Mouse (Mus musculus): ENCODE results near the gene Smad3. TPM values are rescaled to one million over a fixed set of nuclear protein-coding genes. Genes with fewer than 3 reads are reported as not detected.

Smad3 gene
- polyA plus RNA-seq, 1 experiment from 2014 or later: 9.0 TPM

DNA sequence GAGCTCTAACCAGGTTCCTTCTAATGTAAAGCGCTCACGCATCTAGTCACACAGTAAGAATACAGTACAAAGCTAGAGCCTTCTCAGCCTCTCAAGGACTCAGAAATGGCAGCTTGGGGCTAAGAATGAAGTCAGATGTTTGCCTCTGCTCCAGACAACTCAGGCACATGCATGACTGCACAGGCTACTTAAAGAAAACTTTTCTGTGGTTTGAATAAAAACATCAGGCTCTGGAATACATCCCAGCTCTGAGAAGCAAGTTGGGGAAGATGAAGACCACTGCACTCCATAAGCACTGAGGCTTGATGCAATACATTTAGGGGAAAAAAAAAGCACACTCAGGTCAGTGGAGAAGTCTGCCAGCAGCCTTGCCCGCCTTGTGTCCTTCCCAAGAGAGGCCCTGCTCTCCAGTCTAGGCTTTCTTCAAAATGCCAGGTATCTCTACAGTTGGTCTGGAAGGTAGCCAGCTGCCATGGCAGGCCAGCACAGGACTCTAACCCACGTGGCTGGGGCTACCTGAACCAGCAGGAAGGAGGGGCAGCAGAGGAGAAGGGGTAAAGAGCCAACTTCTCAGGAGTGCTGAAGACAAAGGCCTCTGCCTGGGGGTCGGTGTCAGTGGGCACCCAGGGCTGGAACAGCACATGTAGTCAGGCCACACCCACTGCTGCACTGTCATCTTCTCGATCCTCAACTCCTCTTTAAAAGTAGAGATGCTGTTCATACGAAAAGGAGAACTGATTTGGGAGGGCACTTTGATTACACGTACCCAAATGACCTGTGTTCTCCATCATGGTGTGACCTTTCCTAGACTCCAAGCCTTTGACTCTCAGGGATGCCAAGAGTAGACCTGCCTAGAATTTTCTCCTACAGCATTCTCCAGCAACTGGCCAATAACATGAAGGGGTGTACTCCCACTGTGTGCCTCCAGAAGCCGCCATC, 109.9 kb downstream of the Smad3 start:
- ATAC-seq (ENCODE audit: low FRiP score) (no peak), DNase-seq (ENCODE audit: low spot score) (no peak)
- WGBS: 85% methylated on average over 9 of the region's 9 CpGs
- H3K4me3 ChIP-seq (replicated peaks; ENCODE audit: low read length): no peak overlapping the region
- peaks cover 18% of the 10 kb centered on the region for H3K4me1 ChIP-seq (replicated peaks; ENCODE audit: control insufficient read depth, insufficient read depth, low read length)
- no peaks in the 10 kb centered on the region for H3K27me3 ChIP-seq (ENCODE audit: control insufficient read depth, insufficient read depth, low read length)
- H3K4me2 ChIP-seq (replicated peaks): no peak overlapping the region
- no peak overlapping the region for H3K9ac ChIP-seq
- H3K36me3 ChIP-seq (replicated peaks; ENCODE audit: control insufficient read depth, insufficient read depth): peaks cover 21% of the 10 kb centered on the region
- no peak overlapping the region for H3K27ac ChIP-seq
- H3K9me3 ChIP-seq (ENCODE audit: control insufficient read depth, low read length): no peaks in the 10 kb centered on the region

DNA sequence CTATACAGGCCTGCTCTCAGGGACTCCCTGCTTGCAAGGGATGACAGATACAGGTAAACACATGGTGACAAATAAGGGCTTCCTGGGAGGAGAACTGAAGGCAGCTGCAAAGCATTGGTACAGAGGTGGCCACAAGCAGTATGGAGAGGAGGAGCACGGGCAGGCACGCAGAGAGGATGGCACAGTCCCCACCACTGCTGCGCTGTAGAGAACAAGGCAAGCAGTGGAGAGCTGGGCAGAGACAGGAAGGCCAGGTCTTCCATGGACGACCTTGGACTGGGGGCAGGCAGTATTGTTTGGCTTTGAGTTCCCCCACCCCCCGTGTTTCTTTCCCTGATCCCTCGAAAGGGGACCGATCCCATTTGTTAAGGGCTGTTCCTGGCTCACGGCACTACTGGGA, 112.7 kb downstream of the Smad3 start:
- no peak for ATAC-seq (ENCODE audit: low FRiP score)
- no peaks in the 10 kb centered on the region for H3K4me1 ChIP-seq (replicated peaks; ENCODE audit: control insufficient read depth, insufficient read depth, low read length)
- no peaks in the 10 kb centered on the region for H3K27me3 ChIP-seq (ENCODE audit: control insufficient read depth, insufficient read depth, low read length)
- no peak overlapping the region for H3K9ac ChIP-seq
- H3K36me3 ChIP-seq (replicated peaks; ENCODE audit: control insufficient read depth, insufficient read depth): peaks cover 37% of the 10 kb centered on the region
- DNase-seq (ENCODE audit: low spot score): no peak
- no peak overlapping the region for H3K4me3 ChIP-seq (replicated peaks; ENCODE audit: low read length)
- no peaks in the 10 kb centered on the region for H3K9me3 ChIP-seq (ENCODE audit: control insufficient read depth, low read length)
- no peak overlapping the region for H3K27ac ChIP-seq
- no peak overlapping the region for H3K4me2 ChIP-seq (replicated peaks)
- 82% methylated on average over 8 of the region's 8 CpGs for WGBS

DNA sequence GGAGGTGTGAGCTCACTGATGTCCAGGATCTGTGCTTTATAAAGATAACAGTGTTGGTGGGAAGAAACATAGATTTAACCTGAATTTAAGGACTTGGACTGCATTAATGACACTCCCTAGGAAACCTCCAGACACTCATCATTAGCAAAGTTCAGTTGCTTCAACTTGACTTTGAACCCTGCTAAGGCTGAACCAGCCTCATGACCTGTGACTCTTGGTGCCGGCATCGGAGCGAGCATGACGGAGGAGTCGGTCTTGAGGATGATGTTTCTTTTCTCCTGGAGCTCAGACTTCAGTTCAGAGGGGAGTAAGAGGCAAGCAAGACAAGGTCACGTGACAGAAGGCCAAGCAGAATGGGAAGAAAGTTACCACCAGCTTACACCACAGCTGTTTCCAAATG, 113.8 kb downstream of the Smad3 start:
- H3K9me3 ChIP-seq (ENCODE audit: control insufficient read depth, low read length): no peaks in the 10 kb centered on the region
- ATAC-seq (ENCODE audit: low FRiP score): no peak
- no peak overlapping the region for H3K4me3 ChIP-seq (replicated peaks; ENCODE audit: low read length)
- H3K4me2 ChIP-seq (replicated peaks): no peak overlapping the region
- no peak for DNase-seq (ENCODE audit: low spot score)
- no peaks in the 10 kb centered on the region for H3K4me1 ChIP-seq (replicated peaks; ENCODE audit: control insufficient read depth, insufficient read depth, low read length)
- peaks cover 42% of the 10 kb centered on the region for H3K36me3 ChIP-seq (replicated peaks; ENCODE audit: control insufficient read depth, insufficient read depth)
- H3K27ac ChIP-seq: no peak overlapping the region
- H3K27me3 ChIP-seq (ENCODE audit: control insufficient read depth, insufficient read depth, low read length): no peaks in the 10 kb centered on the region
- 91% methylated on average over 6 of the region's 6 CpGs for WGBS
- H3K9ac ChIP-seq: no peak overlapping the region

DNA sequence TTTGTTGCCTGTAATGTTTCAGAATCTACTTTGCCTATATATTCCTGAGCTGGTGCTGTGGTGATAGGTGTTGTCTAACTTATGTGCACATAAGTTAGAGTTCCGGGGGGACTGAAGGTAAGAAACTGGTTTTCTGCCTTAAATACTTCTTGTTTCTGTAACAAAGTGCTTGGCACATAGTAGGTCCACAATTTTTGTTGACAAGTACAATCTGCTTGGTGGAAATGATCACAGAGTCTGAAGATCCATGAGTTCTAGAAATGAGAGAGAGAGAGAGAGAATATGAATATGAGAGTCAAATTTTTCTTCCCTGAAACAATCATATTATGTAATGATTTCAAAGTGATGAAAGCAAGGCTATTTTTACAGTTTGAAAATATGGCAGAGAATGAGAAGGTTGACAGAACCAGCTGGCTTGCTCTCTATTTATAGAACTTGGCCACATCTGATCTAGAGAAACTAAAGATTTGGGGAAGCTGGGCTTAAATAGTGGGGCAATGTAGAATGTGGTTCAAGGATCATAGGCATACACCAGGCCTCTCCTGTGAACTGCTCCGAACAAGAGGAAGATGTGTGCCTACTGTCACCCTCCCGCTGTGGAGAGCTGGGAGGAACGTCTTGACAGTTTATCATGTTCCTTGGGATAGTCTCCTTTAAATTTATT, 115.7 kb downstream of the Smad3 start:
- no peak for DNase-seq (ENCODE audit: low spot score)
- Histone ChIP-seq H3K4me2 (replicated peaks) (no peak overlapping the region), H3K9ac (no peak overlapping the region), H3K9me3 (ENCODE audit: control insufficient read depth, low read length) (no peaks in the 10 kb centered on the region), H3K36me3 (replicated peaks; ENCODE audit: control insufficient read depth, insufficient read depth) (peaks cover 57% of the 10 kb centered on the region), H3K4me1 (replicated peaks; ENCODE audit: control insufficient read depth, insufficient read depth, low read length) (no peaks in the 10 kb centered on the region), H3K27ac (no peak overlapping the region), H3K27me3 (ENCODE audit: control insufficient read depth, insufficient read depth, low read length) (no peaks in the 10 kb centered on the region), H3K4me3 (replicated peaks; ENCODE audit: low read length) (no peak overlapping the region)
- ATAC-seq (ENCODE audit: low FRiP score): no peak
- WGBS: 94% methylated on average over 4 of the region's 4 CpGs

DNA sequence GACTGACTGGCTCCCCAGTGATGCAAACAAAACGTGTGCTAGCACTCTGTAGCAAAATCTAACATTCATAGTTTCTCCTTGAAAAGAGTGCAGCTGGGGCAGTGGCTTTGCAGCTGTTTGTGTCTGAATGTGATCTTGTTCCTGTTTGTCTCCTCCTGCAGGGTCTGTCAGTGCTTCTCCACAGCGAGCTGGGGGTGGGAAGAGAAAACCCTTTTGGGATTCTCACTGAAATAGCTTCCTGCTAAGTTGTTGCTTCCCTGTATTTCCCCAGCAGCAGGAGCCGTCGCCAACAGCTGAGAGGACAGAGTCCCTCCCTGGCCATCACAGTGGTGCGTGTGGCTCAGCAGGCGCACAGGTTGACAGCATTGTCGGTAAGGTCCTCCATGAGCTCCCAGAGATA, 121.7 kb downstream of the Smad3 start:
- Histone ChIP-seq H3K9ac (no peak overlapping the region), H3K27ac (no peak overlapping the region), H3K9me3 (ENCODE audit: control insufficient read depth, low read length) (no peaks in the 10 kb centered on the region), H3K27me3 (ENCODE audit: control insufficient read depth, insufficient read depth, low read length) (no peaks in the 10 kb centered on the region), H3K4me1 (replicated peaks; ENCODE audit: control insufficient read depth, insufficient read depth, low read length) (0 out of 2 replicates have a peak, but pooled peaks cover 6% of the 10 kb centered on the region), H3K4me2 (replicated peaks) (no peak overlapping the region), H3K36me3 (replicated peaks; ENCODE audit: control insufficient read depth, insufficient read depth) (peaks cover 46% of the 10 kb centered on the region), H3K4me3 (replicated peaks; ENCODE audit: low read length) (no peak overlapping the region)
- 51% methylated on average over 7 of the region's 7 CpGs for WGBS
- no peak for DNase-seq (ENCODE audit: low spot score)
- no peak for ATAC-seq (ENCODE audit: low FRiP score)

DNA sequence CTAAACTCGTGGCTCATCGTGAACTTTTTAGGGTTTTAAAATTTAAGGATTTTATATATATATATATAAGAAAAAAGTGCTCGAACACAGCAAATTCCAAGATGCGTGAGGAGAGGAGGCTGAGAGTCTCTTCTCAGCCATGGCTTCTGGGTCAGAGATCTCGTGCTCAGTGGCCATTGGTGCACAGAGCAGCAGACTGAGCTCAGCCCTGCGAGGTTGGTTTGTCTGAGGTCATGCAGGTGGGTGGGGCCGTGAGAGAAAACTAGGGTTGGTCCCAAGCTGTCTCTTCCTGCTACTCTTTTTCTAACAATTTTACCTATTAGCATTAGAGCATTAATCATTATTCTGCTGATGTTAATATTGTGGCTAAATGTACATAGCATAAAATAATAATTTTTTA, 124.5 kb downstream of the Smad3 start:
- no peak overlapping the region for H3K4me2 ChIP-seq (replicated peaks)
- no peaks in the 10 kb centered on the region for H3K9me3 ChIP-seq (ENCODE audit: control insufficient read depth, low read length)
- H3K27ac ChIP-seq: no peak overlapping the region
- no peaks in the 10 kb centered on the region for H3K27me3 ChIP-seq (ENCODE audit: control insufficient read depth, insufficient read depth, low read length)
- no peak overlapping the region for H3K4me3 ChIP-seq (replicated peaks; ENCODE audit: low read length)
- H3K9ac ChIP-seq: no peak overlapping the region
- ATAC-seq (ENCODE audit: low FRiP score) (no peak), DNase-seq (ENCODE audit: low spot score) (no peak)
- H3K4me1 ChIP-seq (replicated peaks; ENCODE audit: control insufficient read depth, insufficient read depth, low read length): 0 out of 2 replicates have a peak, but pooled peaks cover 6% of the 10 kb centered on the region
- 47% methylated on average over 7 of the region's 7 CpGs for WGBS
- H3K36me3 ChIP-seq (replicated peaks; ENCODE audit: control insufficient read depth, insufficient read depth): peaks cover 28% of the 10 kb centered on the region

DNA sequence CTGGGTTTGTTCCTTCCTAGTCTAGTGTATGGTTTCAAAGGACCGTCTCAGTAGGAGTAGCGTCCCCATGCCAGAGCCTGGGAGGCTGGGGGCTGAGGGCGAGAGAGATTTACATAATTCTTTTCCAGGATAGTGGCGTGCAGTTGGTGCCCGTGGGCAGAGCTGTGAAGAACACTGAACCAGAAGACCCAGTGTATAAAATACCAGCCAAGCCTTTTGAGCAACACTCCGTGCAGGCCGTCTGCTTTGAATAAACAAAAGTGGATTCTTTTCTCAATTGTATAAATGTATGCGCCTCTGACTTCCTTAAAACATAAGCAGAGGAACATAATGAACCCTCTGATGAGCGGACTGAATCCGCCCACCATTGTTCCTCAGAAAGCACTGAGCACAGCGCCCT, 124.9 kb downstream of the Smad3 start:
- H3K36me3 ChIP-seq (replicated peaks; ENCODE audit: control insufficient read depth, insufficient read depth): peaks cover 31% of the 10 kb centered on the region
- WGBS: 24% methylated on average over 11 of the region's 11 CpGs
- ATAC-seq (ENCODE audit: low FRiP score) (no peak; the same call in 1 of the 2 replicates), DNase-seq (ENCODE audit: low spot score) (no peak)
- H3K27ac ChIP-seq: no peak overlapping the region
- H3K9ac ChIP-seq: no peak overlapping the region
- H3K27me3 ChIP-seq (ENCODE audit: control insufficient read depth, insufficient read depth, low read length): no peaks in the 10 kb centered on the region
- 0 out of 2 replicates have a peak, but pooled peaks cover 6% of the 10 kb centered on the region for H3K4me1 ChIP-seq (replicated peaks; ENCODE audit: control insufficient read depth, insufficient read depth, low read length)
- no peaks in the 10 kb centered on the region for H3K9me3 ChIP-seq (ENCODE audit: control insufficient read depth, low read length)
- H3K4me3 ChIP-seq (replicated peaks; ENCODE audit: low read length): no peak overlapping the region
- H3K4me2 ChIP-seq (replicated peaks): no peak overlapping the region

DNA sequence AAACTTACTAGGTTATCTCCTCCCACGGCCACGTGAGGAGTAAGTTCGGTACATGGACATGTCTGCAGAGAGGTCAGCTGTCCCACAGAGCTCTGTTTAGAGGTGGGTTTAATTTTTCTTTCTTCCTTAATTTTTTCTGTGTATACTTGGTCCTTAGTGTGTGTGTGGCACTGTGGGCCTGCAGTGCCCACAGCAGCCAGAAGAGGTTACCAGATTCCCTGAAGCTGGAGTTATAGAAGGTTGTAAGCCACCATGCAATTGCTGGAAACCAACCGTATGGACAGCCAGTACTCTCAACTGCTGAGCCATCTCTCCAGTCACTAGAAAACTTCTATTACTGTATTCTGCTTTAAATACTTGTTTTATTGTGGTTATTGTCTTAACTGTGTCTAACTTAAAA, 125.7 kb downstream of the Smad3 start:
- Histone ChIP-seq H3K27me3 (ENCODE audit: control insufficient read depth, insufficient read depth, low read length) (no peaks in the 10 kb centered on the region), H3K27ac (no peak overlapping the region), H3K4me1 (replicated peaks; ENCODE audit: control insufficient read depth, insufficient read depth, low read length) (0 out of 2 replicates have a peak, but pooled peaks cover 6% of the 10 kb centered on the region), H3K4me3 (replicated peaks; ENCODE audit: low read length) (no peak overlapping the region), H3K9ac (no peak overlapping the region), H3K4me2 (replicated peaks) (no peak overlapping the region), H3K36me3 (replicated peaks; ENCODE audit: control insufficient read depth, insufficient read depth) (peaks cover 31% of the 10 kb centered on the region), H3K9me3 (ENCODE audit: control insufficient read depth, low read length) (no peaks in the 10 kb centered on the region)
- DNase-seq (ENCODE audit: low spot score) (no peak), ATAC-seq (ENCODE audit: low FRiP score) (no peak)
- 58% methylated on average over 4 of the region's 4 CpGs for WGBS

DNA sequence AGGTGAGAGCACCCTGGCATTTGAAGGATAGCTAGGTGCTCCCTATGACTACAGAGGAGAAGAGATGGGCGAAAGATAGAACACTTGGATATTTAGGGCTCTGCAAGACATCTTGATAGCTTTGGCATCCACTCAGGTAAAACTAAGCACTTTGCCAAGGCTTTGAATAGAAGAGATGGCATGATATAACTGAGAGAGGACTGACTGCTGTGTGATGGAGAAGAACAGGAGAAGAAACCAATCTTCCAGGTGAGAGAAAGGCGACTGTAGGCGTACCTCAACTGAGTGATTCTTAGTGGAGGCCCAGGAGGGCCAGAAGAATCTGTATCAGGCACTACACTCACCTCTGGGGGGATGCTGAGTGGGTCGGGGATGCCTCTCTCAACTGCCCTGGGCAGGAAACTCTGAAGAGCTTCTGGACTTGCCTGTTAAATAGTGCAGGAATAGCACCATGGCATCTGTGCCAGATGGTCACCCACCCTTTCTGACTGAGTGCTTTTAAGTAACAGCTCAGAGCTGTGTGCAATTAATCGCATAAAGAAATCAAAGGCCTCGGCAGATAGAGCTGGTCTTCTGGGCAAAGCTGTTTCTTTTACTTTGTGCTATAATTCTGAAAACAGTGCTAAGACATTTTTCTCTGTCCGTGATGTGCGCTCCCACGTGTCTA, 132.6 kb downstream of the Smad3 start:
- H3K36me3 ChIP-seq (replicated peaks; ENCODE audit: control insufficient read depth, insufficient read depth): peaks cover 36% of the 10 kb centered on the region
- H3K4me2 ChIP-seq (replicated peaks): no peak overlapping the region
- H3K9me3 ChIP-seq (ENCODE audit: control insufficient read depth, low read length): no peaks in the 10 kb centered on the region
- H3K9ac ChIP-seq: no peak overlapping the region
- WGBS: 89% methylated on average over 9 of the region's 9 CpGs
- H3K4me3 ChIP-seq (replicated peaks; ENCODE audit: low read length): no peak overlapping the region
- DNase-seq (ENCODE audit: low spot score) (no peak), ATAC-seq (ENCODE audit: low FRiP score) (no peak)
- no peak overlapping the region for H3K27ac ChIP-seq
- H3K27me3 ChIP-seq (ENCODE audit: control insufficient read depth, insufficient read depth, low read length): no peaks in the 10 kb centered on the region
- no peaks in the 10 kb centered on the region; the same call in 1 of the 2 replicates for H3K4me1 ChIP-seq (replicated peaks; ENCODE audit: control insufficient read depth, insufficient read depth, low read length)
